Mouse (Mus musculus): ENCODE data around the gene Mrps14.

Gene Mrps14

GRCm38 (mm10) chr1:160227196-160227595, 32.2 kb downstream of the Mrps14 start:
- no peak for DNase-seq (ENCODE audit: low read depth, low spot score)

- DNase-seq (ENCODE audit: low read depth, low spot score), result no peak
Measured at GRCm38 (mm10) chr1:160227850-160228249, 32.8 kb downstream of the Mrps14 start.

DNA sequence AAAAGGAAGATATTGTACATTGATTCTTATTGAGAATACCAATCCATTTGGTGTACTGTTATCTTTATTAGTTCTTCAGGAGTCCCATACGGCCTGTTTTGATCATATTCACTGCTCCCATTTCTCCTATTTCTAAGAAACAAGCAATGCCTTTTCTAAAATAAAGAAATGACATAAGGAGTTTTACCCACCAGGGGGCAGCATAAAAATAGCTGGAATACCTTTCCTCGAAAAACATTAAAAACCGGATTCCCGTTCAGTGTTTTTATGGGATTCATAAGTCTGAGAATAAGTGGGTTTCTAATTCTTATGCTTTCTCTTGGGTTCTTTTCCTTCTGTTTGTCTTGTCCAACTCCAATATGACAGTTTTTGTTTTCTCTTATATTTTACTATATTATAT, 36.0 kb downstream of the Mrps14 start:
- DNase-seq (ENCODE audit: low read depth, low spot score), result peak; percentile 54

DNA sequence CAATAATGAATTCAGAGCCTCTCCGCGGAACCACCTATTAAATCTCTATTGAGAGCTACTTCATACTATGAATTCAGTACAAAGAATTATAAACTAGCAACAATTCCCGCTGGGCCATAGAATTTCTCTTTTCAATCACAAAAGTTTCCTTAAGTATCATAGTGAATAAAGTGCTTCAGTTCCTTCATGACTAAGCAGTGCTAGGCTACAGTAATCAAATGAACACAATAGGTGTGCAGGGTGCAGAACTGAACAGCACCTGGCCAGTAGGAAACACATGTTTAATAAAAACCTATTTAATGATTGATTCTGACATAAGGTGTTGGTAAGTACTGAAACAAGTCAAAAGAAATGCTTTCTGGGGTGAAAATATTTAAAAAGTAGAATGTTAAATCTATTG, 37.1 kb downstream of the Mrps14 start:
- DNase-seq (ENCODE audit: low read depth, low spot score), result no peak

DNA sequence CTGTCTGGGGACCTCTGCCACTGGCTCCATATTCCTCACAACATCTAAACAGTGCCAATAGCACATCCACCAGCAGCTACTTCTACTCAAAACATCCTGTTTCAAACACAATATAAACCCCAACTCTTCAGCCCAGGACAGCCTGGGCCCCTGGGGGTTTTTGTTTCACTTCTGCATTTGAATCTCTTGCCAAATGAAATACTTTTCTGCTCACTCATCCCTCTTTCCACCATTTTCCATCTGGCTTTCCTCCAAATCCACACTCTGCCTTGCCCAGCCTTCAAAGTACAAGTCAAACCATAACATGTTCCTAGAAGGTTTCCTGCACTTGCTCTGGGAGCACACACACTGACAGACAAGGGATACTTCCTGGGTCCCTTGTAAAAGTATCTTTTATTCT, 38.9 kb downstream of the Mrps14 start:
- DNase-seq (ENCODE audit: low read depth, low spot score), result no peak

DNA sequence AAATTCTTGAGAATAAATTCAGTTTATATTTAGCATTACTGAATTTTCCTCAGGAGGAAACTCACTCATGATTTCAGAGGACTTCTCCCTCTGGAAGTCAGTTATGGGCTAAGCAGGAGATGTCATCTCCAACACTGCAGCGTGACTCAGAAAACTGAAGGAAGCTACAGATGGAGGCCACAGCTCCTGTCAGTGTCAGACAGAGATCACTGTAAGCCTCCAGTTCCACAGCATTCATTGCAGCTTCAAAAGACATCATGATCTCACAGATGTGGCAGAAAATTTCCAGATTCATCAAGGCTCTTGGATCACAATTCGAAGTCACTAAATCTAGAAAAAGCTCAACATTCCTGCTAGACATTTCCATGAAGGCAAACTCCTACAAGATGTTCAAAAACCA, 43.0 kb downstream of the Mrps14 start:
- DNase-seq (ENCODE audit: low read depth, low spot score), result no peak

GRCm38 (mm10) chr1:160238852-160239443, 43.9 kb downstream of the Mrps14 start:
- no peak for DNase-seq (ENCODE audit: low read depth, low spot score)

DNA sequence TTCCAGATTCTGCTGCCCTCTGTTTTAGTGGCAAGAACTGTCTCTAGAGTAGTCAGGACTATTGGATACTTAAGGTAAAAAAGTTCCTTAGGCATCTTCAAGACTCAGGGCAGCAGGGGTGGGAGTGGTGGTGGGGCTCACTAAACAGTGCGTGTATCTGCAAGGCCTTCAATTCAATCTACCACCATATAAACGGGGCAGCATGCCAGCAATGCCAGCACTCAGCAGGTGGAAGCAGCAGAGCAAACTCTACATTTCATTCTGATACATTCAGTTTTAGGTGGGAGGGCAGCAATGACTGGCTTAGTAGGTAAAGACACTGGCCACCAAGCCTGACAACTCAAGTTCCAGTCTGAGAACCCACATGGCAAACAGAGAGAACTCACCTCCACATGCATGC, 45.1 kb downstream of the Mrps14 start:
- no peak for DNase-seq (ENCODE audit: low read depth, low spot score)

- DNase-seq (ENCODE audit: low read depth, low spot score), result no peak
Measured at GRCm38 (mm10) chr1:160244689-160245088, 49.7 kb downstream of the Mrps14 start.

GRCm38 (mm10) chr1:160245954-160246353, 50.9 kb downstream of the Mrps14 start:
- DNase-seq (ENCODE audit: low read depth, low spot score), result no peak

DNA sequence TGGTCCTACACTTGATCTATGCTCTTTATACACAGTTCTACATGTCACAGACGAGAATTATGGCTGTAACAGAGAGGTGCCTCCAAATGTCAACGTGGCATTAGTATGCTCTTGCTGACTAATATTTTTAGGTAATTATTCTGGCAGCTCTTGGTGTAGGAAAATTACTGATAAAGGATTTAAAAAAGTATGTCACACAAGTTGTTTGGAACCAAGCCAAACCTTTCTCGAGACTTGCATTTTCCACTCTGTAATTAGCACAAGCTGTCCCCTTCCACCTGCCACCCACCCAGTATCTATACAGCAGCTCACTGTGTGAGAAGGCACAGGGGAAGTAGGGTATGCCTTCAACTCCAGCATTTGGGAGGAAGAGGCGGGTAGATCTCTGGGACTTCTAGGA, 51.8 kb downstream of the Mrps14 start:
- no peak for DNase-seq (ENCODE audit: low read depth, low spot score)

DNA sequence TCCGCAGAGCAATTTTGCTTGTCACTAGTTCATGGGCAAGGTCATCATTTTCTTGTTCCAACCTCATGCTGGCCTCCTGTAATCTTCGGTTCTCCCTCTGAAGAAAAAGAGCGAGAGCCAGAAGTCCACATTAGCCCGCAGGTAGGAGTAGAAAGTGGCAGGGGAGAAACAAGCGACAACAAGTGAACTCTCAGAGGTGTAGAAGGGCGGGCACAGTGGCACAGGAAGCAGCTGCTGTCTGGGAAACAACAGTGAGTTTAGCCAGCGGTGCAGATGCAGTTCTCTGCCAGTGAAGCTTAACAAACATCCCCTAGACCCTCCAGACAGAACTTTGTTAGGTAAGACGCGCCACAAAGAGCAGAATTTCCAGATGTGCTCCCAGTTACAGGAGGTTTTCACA, 52.5 kb downstream of the Mrps14 start:
- no peak for DNase-seq (ENCODE audit: low read depth, low spot score)

GRCm38 (mm10) chr1:160249786-160250185, 54.8 kb downstream of the Mrps14 start:
- DNase-seq (ENCODE audit: low read depth, low spot score), result no peak

- DNase-seq (ENCODE audit: low read depth, low spot score), result no peak
Measured at GRCm38 (mm10) chr1:160250782-160251181, 55.8 kb downstream of the Mrps14 start.

GRCm38 (mm10) chr1:160251388-160252007, 56.5 kb downstream of the Mrps14 start:
- DNase-seq (ENCODE audit: low read depth, low spot score), result no peak

Data from mesoderm, embryonic 11.5 days (tissue).